Mouse (Mus musculus): ENCODE measurements around the gene Mark3.

- TF ChIP-seq CTCF (IDR thresholded peaks at IDR 0.05) (no peak), EP300 (IDR thresholded peaks at IDR 0.05; ENCODE audit: insufficient read depth, low read depth, low read length) (no peak)
Observed at GRCm38 (mm10) chr12:111682806-111683205, 108.5 kb downstream of the Mark3 start.

Data from heart, adult 2 months (tissue).